Mouse (Mus musculus) forelimb bud, embryonic 11.5 days (tissue): Measurements from ENCODE around the gene Rad51.

Experiments used
- DNase-seq: peaks from one replicate; pipeline ENCODE4 v3.0.0-alpha.2; 2012; ENCODE audit warnings: low read depth, low spot score

Gene Rad51

DNA sequence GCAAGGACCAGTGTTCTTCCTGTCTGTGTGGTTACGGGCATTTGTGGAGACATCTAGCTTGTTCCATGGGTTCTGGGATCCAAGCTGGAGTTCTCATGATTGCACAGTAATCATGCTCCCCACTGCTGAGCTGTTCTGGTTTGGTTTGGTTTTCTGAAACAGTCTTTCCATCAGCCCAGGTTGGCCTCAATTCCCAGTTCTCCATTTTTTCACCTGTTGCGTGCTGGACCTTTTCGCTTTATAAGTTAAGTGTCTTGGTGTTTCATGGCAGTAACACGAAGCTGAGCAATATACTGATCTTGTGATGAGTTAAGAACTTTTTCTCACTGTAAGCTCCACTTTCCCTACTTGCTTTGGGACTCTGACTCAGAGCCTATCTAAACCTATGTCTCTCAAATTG is 51.4 kb downstream of the Rad51 start:
- DNase-seq, result no peak

GRCm38 (mm10) chr2:119165401-119165800 is 52.8 kb downstream of the Rad51 start:
- DNase-seq, result no peak

DNA sequence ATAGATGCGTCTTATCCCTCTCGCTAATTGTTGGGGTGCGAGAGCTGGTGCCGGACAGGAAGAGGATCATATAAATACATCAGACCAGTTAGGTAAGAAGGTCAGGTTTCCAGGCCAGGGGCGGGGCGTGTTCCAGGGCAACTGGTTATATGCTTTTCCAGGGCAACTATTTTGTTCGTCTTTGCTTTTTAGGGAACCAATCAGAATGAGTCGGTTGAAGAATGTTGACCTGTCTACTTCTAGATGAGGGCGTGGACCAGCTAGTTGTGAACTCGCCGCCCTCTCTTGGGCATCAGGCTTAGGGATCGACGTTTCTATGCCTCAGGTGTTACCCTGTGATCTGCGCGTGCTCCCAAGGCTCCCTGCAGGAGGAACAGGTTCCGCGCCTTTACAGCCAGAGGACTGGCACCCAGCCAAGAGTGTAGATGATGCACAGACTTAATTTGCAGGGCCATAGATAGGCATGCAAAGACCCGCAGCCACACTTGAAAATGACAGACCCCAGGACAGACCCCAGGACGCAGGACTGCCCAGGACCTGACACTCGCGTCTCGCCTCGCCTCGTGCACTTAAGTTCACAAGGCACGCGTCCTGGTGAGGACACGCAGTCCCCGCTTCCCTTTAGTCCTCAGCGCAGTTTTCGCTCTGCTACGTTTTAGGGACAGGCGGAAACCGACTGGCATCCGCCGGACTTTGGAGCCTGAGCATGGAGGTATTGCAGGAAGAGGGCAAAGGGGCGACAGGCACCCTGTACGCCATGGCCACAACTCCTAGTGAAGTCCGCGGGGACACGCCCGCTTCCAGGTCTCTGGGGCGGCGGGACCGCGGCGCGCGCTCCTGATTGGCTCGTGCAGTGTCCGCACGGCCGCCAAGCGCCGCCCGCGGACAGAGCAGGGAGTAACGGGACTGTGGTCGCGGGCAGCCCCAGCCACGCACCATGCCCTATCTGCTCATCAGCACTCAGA is 54.6 kb downstream of the Rad51 start, which contains the start of gene Gchfr:
Gene Gchfr (plus strand): TSS at position 873 of the 965 bp plus-strand sequence.
- DNase-seq, result peak; percentile 40

DNA sequence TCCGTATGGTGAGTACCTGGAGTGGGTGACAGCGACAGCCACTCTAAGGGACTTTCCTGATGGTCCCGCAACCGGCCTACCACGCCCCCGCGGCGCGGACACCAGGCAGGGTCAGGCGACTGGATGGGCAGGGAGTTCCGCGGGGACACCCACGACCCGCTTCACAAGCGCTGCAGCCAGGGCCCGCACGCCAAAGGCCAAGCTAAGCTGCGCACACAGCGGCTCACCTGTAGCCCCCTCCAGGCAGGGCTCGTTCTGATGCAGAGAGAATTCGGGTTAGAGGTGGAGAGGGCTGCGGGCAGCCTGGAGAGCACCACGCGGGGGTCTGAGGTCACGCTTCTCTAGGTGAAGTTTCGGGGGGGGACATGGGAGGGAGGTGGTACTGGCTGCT is 55.3 kb downstream of the Rad51 start:
- DNase-seq, result no peak

- no peak for DNase-seq
These were observed 57.7 kb downstream of the Rad51 start for GRCm38 (mm10) chr2:119170282-119170681.

GRCm38 (mm10) chr2:119171574-119171973 is 59.0 kb downstream of the Rad51 start:
- DNase-seq, result no peak

GRCm38 (mm10) chr2:119172446-119172845 is 59.9 kb downstream of the Rad51 start:
- no peak for DNase-seq

DNA sequence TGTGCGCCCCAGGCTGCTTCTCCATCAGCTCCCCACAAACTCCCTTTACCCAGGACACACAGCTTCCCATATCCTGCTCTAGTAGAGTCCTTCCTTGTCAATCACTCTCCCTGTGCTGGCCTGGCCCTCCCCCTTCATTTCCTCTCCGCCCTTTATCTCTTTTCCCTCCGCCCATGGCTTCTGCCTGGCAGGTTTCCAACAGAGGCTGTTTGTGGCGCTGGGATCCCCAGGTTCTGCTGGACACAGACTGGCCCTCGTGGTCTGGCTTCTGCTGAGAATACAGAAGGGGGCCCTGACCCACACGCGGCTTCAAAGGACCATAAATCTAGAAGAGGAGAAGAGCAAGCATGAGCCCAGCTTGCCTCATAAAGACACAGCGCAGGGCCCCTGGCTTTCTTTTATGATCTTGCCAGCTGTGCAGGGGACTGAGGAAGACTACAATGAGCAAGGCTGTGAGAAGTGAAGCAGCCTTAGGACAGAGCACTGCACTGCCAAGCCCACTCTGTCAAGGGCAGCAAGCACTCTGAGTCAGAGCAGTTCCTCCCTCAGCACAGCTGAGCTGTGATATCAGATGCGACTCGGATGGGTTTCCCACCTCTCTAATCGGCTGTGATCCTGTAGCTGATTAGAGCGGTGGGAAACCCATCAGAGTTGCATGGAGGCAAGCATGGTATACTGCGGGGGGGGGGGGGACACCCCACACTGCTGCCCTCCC is 60.4 kb downstream of the Rad51 start:
- DNase-seq, result no peak

DNA sequence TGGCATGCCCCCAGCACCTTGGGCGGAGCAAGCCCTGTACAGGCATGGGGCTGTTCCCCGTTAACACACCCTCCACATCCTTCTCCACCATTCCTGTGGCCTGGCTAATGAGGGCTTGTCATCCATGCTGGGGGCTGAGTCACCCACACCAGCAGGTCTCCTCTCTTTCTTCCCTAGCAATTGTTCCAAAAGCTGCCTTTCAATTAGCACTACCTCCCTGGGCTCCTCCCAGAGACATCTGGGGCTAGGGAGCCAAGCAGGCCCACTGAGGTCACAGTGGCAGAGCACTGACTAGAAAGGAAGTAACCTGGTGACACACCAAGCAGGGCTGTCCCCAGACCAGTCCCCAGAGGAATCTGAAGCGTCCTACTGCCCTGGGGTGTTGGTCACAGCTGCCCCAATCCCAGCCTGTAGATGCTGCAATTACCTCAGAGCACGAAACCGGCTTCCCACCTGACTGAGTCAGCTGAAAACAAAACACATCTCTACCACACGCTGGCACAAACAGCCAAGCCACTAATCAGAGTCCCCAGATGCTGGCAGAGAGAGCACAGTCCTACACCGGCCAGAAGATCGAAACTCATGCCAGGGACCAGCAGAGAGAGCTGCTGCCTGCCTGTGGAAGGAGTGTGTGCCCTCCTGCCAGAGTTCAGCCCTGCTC is 61.5 kb downstream of the Rad51 start, which contains the start of gene Gm14137:
Gene Gm14137 (plus strand): TSS at position 519 of the 661 bp plus-strand sequence.
- no peak for DNase-seq

- no peak for DNase-seq
These were observed 62.3 kb downstream of the Rad51 start for GRCm38 (mm10) chr2:119174866-119175265.

GRCm38 (mm10) chr2:119175614-119176013 is 63.0 kb downstream of the Rad51 start:
- DNase-seq, result no peak

- DNase-seq, result no peak
These were observed 64.2 kb downstream of the Rad51 start for GRCm38 (mm10) chr2:119176761-119177160.

DNA sequence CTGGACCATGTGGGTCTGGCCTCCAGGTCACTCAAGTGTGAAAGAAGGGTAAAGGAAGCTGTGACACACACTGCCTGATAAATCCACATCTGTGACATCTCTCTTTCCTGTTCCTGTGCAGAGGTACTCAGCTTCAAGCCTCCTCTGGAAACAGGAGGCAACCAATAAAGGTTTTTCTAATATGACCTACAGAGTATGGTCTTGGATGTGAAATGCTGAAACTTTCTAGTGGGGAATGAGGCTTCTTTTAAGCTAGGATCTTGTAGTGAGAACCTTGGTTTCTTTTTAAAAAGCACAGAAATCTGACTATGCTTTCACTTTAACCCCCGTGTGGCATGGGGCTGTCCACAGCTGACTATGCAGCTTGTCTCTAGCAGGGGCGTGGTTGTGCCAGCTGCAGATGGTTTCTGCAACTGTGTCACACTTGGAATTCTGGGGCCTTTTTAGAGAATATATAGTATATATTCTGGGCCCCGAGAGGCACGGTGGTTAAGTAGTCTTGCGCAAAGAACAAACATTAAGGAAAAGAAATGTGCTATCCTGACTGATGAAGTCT is 64.9 kb downstream of the Rad51 start:
- no peak for DNase-seq

DNA sequence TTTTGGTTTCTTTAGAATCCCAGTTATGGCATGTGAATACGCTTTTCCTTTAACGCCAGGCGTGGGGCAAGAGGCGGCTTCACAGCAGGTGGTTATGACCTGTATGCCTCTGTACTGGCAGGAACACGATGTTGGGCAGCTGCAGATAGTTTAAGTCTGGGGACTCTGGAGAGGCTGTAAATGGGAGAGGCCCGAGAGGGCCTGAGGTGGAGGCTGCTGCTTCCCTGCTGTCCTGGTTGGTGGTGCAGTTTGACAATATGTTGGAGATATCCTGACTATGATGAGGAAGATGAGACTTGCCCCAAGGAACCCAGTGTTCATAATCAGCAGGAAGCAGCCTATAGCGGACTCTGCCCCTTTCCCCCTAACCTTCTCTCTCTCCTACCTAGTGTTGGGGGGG is 70.3 kb downstream of the Rad51 start:
- DNase-seq, result no peak

DNA sequence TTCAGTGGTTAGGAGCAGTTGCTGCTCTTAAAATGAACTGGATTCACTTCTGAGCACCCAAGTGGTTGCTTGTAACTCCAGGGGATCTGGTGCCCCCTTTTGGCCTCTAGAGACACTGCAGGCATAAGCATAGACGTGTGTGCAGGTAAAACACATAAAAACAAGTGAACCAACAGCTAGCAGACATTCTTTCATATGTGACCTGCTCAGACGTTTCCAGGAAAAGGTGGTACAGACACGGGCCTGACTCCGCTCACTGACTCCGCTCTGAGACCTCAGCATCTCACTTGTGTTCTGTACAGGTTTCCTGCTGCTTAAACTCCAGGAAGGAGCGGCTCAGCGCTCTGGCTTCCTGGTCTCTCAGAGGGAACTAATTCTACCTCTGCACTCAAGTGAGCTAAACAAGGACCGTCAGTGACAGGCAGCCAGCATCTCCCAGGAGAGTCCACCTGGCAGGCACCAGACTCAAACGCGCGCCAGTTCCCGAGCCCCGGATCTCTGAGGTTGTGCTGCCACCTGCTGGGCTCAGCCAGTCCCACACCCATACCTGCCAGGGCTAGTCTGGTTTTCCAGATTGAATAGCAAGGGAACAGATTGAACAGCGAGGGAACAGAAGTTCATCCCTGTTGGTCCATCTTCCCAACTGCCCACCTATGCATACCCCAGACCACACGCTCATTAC is 76.6 kb downstream of the Rad51 start:
- DNase-seq, result peak; percentile 72

DNA sequence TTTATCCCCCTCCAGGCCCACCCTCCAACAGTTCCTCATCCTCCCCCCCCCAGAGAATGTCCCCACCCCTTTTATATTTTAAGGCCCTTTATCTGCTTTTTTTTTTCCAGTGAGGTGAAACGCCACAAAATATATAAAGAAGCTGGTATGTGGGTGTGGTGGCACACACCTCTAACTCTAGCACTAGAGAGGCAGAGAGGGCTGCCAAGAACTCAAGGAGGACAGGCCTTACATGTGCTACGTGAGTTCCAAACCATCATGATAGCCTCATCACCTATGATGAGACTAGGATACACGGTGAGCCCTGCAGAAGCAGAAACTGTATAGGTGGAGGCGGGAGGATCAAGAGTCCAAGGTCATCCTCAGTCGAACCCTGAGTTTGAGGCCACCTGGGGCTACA is 78.4 kb downstream of the Rad51 start:
- no peak for DNase-seq

DNA sequence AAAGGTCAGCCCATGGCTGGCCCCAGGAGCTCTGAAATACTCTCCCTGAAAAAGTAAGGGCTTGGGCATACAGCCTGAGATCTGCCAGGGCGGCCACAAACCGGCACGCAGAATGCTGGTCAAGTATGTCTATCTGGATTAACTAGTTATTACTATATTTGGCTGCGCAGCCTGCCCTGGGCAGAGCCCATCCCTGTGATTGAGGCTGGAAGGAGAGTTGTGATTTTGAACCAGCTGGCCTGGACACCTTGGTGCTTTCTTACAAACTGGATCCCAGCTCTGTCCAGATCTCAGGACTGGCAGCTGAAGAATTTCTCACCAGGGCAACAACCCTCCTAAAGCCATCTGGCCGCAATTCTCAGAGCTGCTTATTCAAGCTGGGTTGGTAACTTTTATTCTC is 81.5 kb downstream of the Rad51 start:
- DNase-seq, result no peak

GRCm38 (mm10) chr2:119196316-119197108 is 83.9 kb downstream of the Rad51 start:
- DNase-seq, result peak; percentile 61
